Mouse (Mus musculus) c-Kit-positive CD71-positive TER-119-positive erythroid progenitor cells, embryonic 14.5 days (primary cell): ENCODE results near the gene Urad.

Experiments used
- DNase-seq: peaks from one replicate; pipeline ENCODE4 v3.0.0-alpha.2; 2013; ENCODE audit warnings: low spot score

Gene Urad

DNA sequence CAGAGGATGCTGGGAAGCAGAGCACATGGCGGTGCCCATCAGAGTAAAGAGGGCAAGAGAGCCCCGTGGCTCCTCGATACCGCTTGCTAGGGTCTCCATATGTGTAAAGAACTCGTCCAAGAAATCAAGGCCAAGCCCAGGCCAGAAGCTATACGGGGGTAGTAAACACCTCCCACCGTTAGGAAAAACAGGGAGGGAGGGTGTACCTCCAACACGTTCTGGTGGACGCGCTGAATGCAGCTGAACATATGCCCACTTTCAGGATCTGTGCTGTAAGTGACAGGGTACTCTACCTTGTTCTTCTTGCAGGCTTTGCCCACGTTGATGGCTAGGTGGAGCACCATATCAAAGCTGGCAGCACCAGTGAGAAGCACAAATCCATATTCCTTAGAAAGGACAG is 3.7 kb upstream of the Urad start:
- DNase-seq: no peak

- DNase-seq: peak; percentile 59
Measured at GRCm38 (mm10) chr5:147323237-147323917, 1.1 kb upstream of the Urad start.

DNA sequence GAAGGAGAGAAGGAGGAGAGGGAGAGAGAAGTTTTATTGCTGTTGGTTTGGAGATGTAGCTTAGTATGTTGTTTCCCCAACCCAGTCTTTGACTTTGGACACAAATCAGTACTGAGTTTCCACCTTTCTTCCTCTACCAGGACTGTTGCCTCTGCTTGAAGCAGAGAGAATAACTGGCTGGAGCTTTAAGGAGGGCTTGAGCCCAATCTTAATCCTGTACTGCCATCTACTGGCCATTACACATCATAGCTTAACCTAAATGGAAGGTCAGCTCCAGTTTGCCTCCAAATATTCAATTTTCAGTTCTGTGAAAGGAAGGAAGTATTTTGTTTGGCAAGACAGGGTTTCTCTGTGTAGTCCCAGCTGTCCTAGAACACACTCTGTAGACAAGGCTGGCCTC is 2.6 kb downstream of the Urad start:
- DNase-seq: peak; percentile 45

GRCm38 (mm10) chr5:147317991-147318390 is 4.2 kb downstream of the Urad start:
- no peak for DNase-seq

GRCm38 (mm10) chr5:147317321-147317720 is 4.9 kb downstream of the Urad start:
- no peak for DNase-seq

DNA sequence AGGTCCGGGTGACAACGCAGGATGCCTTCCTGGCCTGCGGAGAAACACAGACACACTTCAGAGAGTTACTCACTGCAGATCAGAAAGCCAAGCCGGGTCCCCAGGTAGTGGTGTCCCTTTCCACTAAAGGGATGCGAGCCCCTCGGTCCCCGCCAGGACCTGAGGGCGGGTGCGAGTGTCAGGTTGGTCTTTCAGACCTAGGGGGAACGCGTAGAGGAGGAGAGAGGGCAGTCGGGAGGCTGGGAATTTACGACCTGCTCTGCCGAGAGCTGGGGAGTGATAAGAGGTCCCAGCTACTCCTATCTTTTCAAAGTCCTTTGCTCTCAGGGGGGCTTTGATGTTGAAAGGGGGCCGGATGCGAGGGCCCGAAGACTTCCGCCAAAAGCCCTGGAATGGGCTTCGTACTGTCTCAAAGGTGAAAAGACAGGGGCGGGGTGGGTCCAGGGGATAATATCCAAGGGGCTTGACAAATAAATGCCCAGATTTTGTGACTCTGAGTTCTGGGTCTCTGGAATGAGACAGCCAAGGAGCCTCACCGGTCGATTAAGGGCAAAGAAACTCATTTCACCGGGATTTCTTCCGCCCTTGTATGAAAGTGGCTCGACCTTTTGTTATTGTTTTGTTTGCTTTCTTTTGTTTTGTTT is 6.7 kb downstream of the Urad start:
- DNase-seq: no peak

DNA sequence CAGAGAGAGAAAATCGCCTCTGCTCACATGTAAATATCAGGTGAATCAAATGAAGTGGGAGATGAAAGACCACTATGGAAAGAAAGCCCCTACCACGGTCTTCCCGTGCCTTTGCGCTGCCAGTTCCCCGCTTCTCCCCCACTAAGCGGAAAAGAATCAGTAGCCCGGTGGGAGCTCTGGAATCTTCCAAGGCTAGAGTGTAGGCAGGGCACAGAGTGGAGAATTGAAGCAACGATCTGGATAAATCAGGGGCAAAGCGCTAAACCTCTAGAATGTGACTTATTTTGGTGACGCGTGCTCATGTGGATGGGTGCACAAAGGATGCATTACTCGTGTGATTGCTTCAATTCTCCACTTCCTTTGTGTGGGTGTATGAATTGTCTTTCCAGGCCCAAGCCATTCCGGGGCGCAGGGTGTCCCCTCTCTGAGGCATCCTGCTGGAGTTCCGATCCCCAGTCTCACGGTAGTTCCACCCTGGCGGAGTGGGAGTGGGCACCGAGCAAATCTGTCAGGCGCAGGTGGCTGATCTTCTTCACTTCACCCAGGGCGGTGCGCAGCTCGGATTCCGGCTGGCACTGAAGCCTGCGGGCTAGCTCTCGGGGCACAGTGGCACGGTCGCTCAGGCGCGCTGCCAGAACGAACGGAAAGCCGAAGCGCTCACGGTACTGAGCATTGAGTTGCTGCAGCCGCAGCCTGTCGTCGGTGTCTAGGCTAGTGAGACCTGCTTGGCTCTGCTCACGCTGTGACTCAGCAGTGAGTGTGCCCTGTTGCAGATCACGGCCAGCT is 7.4 kb downstream of the Urad start:
- DNase-seq: no peak

GRCm38 (mm10) chr5:147312830-147313685 is 9.2 kb downstream of the Urad start:
- DNase-seq: no peak

- no peak for DNase-seq
Measured at GRCm38 (mm10) chr5:147309786-147310185, 12.5 kb downstream of the Urad start.

GRCm38 (mm10) chr5:147308451-147308850 is 13.8 kb downstream of the Urad start:
- no peak for DNase-seq

GRCm38 (mm10) chr5:147307398-147307785 is 14.8 kb downstream of the Urad start:
- no peak for DNase-seq

DNA sequence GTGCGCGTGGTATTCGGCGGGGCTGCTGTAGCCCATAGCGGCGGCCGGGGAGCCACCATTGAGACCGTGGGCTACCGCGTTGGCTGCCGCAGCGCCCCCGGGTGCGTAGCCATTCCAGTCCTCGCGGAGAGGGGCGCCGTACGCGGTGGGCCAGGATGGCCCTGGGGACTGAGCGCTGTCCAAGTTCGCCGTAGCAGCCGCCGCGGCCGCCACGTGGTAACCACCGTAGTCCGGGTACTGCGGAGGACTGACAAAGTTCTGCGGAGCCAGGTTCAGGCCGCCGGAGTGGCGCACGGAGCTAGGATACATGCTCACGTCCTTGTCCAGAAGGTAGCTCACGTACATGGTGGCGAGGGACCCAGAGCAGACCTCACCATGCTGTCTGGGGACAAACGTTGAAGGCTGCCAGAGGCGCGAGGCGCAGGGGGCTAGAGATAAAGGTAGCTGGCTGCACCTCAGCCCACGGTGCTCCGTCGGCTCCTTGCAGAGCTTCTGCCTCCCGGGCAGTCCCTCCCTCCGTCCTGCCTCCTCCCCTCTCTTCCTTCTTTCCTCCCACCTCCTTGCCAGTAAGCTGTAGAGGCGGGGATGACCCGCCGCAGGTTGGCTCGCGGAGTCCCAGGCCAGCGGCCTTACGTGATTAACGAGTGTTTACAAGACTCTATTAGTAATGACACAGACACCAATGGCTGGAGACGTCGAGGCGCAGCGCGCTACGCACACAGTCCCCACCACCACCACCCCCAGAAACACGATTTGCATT is 15.4 kb downstream of the Urad start, which contains the start of gene Cdx2:
TSS of gene Cdx2 (minus strand) at position 633 of the 760 bp plus-strand sequence.
- DNase-seq: no peak

- DNase-seq: no peak
Measured at GRCm38 (mm10) chr5:147305856-147306637, 16.2 kb downstream of the Urad start.

- no peak for DNase-seq
Measured at GRCm38 (mm10) chr5:147305166-147305565, 17.1 kb downstream of the Urad start.

DNA sequence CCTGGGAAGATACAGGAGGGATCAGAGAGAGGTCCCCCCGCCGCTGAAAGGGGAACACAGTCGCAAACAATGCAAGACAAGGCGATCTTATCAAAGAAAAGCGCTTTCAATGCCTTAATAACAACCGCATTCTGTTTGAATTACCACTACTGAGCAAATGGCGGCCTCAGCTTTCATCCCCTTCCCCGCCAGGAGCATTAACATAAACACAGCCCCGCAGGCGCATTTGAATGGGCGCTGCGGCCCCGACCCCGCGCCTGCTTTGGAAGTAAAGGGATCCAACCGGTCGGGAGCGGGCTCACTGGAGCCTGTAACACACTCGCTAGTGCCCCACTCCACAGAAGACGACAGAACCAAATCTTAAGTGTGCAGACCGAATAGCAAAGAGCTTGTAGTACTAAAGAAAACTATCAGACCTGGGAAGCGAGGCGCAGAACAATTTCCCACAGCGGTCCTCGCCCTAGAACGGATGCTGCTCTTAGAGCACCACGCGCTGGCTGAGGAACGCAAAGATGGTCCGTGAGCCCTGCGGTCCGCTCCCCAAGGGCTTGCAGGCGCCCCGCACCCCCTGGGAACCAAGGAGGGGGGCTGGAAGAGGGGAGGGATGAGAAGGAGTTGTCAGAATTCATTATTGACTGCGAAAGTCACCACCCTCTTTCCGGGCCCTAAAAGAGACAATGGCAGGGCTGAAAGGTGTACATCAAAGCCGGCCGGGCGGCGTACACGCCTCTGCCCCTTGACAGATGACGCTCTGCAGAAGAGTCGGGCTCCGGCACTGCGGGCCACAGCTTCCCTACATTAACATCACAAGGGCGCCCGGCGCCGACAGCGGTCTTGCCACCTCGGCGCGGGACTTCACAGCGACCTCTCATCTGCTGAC is 17.7 kb downstream of the Urad start:
- DNase-seq: no peak

DNA sequence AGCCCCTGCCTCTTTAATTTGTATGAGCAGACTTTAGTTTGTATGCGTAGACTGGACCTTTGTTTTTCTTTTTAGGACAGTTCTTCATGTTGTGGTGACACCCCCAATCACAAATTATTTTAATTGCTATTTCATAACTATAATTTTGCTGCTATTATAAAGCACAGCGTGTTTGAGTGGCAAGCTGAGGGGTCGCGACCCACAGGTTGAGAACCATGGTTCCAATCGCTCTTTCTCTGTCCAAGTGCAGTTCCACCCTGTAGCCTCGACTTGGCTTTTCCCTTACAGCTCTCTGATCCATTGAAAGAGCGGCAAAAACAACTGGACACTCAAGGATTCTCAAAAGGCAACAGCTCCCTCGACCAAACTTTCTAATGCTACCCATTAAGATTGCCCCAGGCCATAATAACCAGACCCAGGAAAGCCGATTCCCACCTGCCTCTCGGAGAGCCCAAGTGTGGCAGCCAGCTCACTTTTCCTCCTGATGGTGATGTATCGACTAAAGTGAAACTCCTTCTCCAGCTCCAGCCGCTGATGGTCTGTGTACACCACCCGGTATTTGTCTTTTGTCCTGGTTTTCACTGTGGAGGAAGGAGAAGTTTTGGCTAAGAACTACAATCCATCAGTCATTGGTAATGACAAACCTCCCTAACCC is 19.4 kb downstream of the Urad start:
- DNase-seq: no peak

DNA sequence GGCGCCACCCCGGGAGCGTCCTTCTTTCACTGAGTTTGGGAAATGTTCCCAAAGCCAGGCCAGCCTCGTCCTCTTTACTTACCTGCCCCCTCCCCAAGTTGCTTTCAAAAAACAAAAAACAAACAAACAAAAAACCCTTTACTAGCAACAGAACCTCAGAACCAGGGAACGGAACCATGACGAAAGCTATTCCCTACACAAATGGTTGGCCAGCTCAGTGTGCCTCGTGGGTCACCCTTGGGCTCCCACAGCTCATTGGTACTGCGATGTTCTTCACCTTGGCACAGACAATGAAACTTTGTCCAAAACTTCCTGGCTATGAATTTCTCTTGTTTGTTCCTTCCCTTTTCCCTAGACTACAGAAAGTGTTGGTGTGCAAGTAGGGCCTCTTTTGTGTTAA is 20.1 kb downstream of the Urad start:
- no peak for DNase-seq

DNA sequence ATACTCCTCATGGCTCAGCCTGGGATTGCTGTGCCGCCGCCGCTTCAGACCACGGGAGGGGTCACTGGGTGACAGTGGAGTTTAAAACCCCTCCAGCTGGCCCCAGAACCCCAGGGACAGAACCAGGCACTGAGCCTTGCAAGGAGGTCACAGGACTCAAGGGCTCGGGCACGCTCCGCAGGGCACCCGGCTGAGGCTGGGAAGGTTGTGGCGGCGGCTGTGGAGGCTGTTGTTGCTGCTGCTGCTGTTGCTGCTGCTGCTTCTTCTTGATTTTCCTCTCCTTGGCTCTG is 20.5 kb downstream of the Urad start:
- no peak for DNase-seq
